Mouse (Mus musculus) myocyte (in vitro differentiated cells): Measurements from ENCODE around the gene Gm17651. TPM values are rescaled to one million over a fixed set of nuclear protein-coding genes. Genes with fewer than 3 reads are reported as not detected.

ENCODE experiments used
- H3K27me3 ChIP-seq: one replicate; pipeline ENCODE4 v1.6.1; 2011; ENCODE audit not compliant: control insufficient read depth, insufficient read depth, insufficient read length
- H3K36me3 ChIP-seq: one replicate; pipeline ENCODE4 v1.6.1; 2011; ENCODE audit not compliant: control insufficient read depth, insufficient read depth
- H3K4me2 ChIP-seq: one replicate; pipeline ENCODE4 v1.6.1; 2011; ENCODE audit warnings: low read depth, control low read depth
- H3K4me3 ChIP-seq: one replicate; pipeline ENCODE4 v1.5.1; 2011; ENCODE audit warnings: mild to moderate bottlenecking, control low read depth, moderate library complexity
- H3K79me2 ChIP-seq: one replicate; pipeline ENCODE4 v1.6.1; 2011; ENCODE audit not compliant: control insufficient read depth, insufficient read depth
- H3ac ChIP-seq: one replicate; pipeline ENCODE4 v1.6.1; 2011; ENCODE audit not compliant: control insufficient read depth, insufficient read length
- CEBPB ChIP-seq: IDR thresholded peaks from 2 replicates; pipeline ENCODE4 v1.6.1; 2011; ENCODE audit warnings: mild to moderate bottlenecking, moderate library complexity; ENCODE audit not compliant: poor library complexity, insufficient read depth, severe bottlenecking
- E2F4 ChIP-seq: IDR thresholded peaks from one replicate; pipeline ENCODE4 v1.6.1; 2011; ENCODE audit warnings: mild to moderate bottlenecking, control low read depth, moderate library complexity; ENCODE audit not compliant: insufficient read depth
- MAX ChIP-seq: IDR thresholded peaks from one replicate; pipeline ENCODE4 v1.6.1; 2011; ENCODE audit warnings: low read depth, mild to moderate bottlenecking, control low read depth
- MYOD1 ChIP-seq, 3 experiments: IDR thresholded peaks; one replicate each; pipeline ENCODE4 v1.6.1; 2011; ENCODE audit warnings: control low read depth in 2 of 3, low read depth in 2 of 3, mild to moderate bottlenecking in 2 of 3, moderate library complexity in 1 of 3; ENCODE audit not compliant: insufficient read length in 2 of 3, control insufficient read depth in 1 of 3
- MYOG ChIP-seq, 3 experiments: IDR thresholded peaks; one replicate each; pipeline ENCODE4 v1.6.1; 2011; ENCODE audit warnings: control low read depth in 2 of 3, low read depth in 2 of 3, mild to moderate bottlenecking in 2 of 3; ENCODE audit not compliant: insufficient read length in 2 of 3, control insufficient read depth in 1 of 3, insufficient read depth in 1 of 3
- POLR2A ChIP-seq: IDR thresholded peaks from one replicate; pipeline ENCODE4 v1.6.1; 2011; ENCODE audit warnings: low read depth, mild to moderate bottlenecking, control low read depth, moderate library complexity; ENCODE audit not compliant: insufficient read length
- POLR2AphosphoS2 ChIP-seq: IDR thresholded peaks from one replicate; pipeline ENCODE4 v1.6.1; 2011; ENCODE audit warnings: low read depth, control low read depth; ENCODE audit not compliant: insufficient read length
- REST ChIP-seq: IDR thresholded peaks from one replicate; pipeline ENCODE4 v1.6.1; 2011; ENCODE audit warnings: mild to moderate bottlenecking, control low read depth, moderate library complexity; ENCODE audit not compliant: insufficient read depth, insufficient read length
- SRF ChIP-seq: IDR thresholded peaks from one replicate; pipeline ENCODE4 v1.6.1; 2011; ENCODE audit warnings: low read depth; ENCODE audit not compliant: control insufficient read depth, insufficient read length
- TCF12 ChIP-seq: IDR thresholded peaks from one replicate; pipeline ENCODE4 v1.6.1; 2011; ENCODE audit warnings: mild to moderate bottlenecking, control low read depth; ENCODE audit not compliant: poor library complexity, insufficient read depth, severe bottlenecking
- TCF3 ChIP-seq: IDR thresholded peaks from one replicate; pipeline ENCODE4 v1.6.1; 2011; ENCODE audit warnings: low read depth, control low read depth; ENCODE audit not compliant: insufficient read length
- USF1 ChIP-seq: IDR thresholded peaks from one replicate; pipeline ENCODE4 v1.6.1; 2011; ENCODE audit warnings: low read depth, mild to moderate bottlenecking, control low read depth, moderate library complexity
- polyA plus RNA-seq: library from polyadenylated mRNA; unstranded; fragments of >200 nt; fragmentation: generic; extraction: Trizol; gene quantifications from one replicate; pipeline ENCODE4 v1.2.1, GENCODE M21; 2012; ENCODE audit warnings: missing spikeins

Gm17651 gene
- polyA plus RNA-seq, 1 experiment = not detected

GRCm38 (mm10) chr3:97706561-97706960 lies 32.1 kb upstream of the Gm17651 start:
- peaks cover 13% of the 10 kb centered on the region for H3K36me3 ChIP-seq
- H3K79me2 ChIP-seq = no peaks in the 10 kb centered on the region
- TF ChIP-seq POLR2A = no peak
- no peak for TF ChIP-seq SRF
- no peak for TF ChIP-seq CEBPB
- TF ChIP-seq MAX = no peak
- no peak for TF ChIP-seq MYOD1 (IDR thresholded peaks at IDR 0.05; ENCODE audit: control insufficient read depth in 1 of 3, insufficient read length in 2 of 3, low read depth in 2 of 3)
- no peak for TF ChIP-seq USF1
- no peak for TF ChIP-seq TCF3
- no peak for TF ChIP-seq POLR2AphosphoS2
- no peak overlapping the region for H3K4me2 ChIP-seq
- no peak overlapping the region for H3ac ChIP-seq
- H3K4me3 ChIP-seq = no peak overlapping the region
- H3K27me3 ChIP-seq = no peaks in the 10 kb centered on the region

GRCm38 (mm10) chr3:97705508-97705907 lies 31.0 kb upstream of the Gm17651 start:
- TF ChIP-seq MAX (no peak), POLR2A (no peak), MYOG (IDR thresholded peaks at IDR 0.05; ENCODE audit: control insufficient read depth in 1 of 3, insufficient read depth in 1 of 3, insufficient read length in 2 of 3, low read depth in 2 of 3) (no peak), CEBPB (no peak), TCF3 (no peak), E2F4 (no peak), POLR2AphosphoS2 (no peak), SRF (no peak), TCF12 (no peak), USF1 (no peak), REST (no peak), MYOD1 (IDR thresholded peaks at IDR 0.05; ENCODE audit: control insufficient read depth in 1 of 3, insufficient read length in 2 of 3, low read depth in 2 of 3) (no peak)
- H3K4me2 ChIP-seq = no peak overlapping the region
- H3K27me3 ChIP-seq = no peaks in the 10 kb centered on the region
- H3K79me2 ChIP-seq = no peaks in the 10 kb centered on the region
- no peak overlapping the region for H3K4me3 ChIP-seq
- no peak overlapping the region for H3ac ChIP-seq
- H3K36me3 ChIP-seq = peaks cover 10% of the 10 kb centered on the region

GRCm38 (mm10) chr3:97702448-97703080 lies 28.1 kb upstream of the Gm17651 start:
- no peak overlapping the region for H3K4me2 ChIP-seq
- H3K36me3 ChIP-seq = peaks cover 12% of the 10 kb centered on the region
- H3K27me3 ChIP-seq = no peaks in the 10 kb centered on the region
- H3ac ChIP-seq = no peak overlapping the region
- H3K79me2 ChIP-seq = no peaks in the 10 kb centered on the region
- no peak overlapping the region for H3K4me3 ChIP-seq
- TF ChIP-seq POLR2AphosphoS2 = no peak
- TF ChIP-seq CEBPB = no peak
- no peak for TF ChIP-seq USF1

- no peaks in the 10 kb centered on the region for H3K79me2 ChIP-seq
- TF ChIP-seq MAX = no peak
- no peak for TF ChIP-seq CEBPB
- no peak for TF ChIP-seq MYOG (IDR thresholded peaks at IDR 0.05; ENCODE audit: control insufficient read depth in 1 of 3, insufficient read depth in 1 of 3, insufficient read length in 2 of 3, low read depth in 2 of 3)
- no peak for TF ChIP-seq MYOD1 (IDR thresholded peaks at IDR 0.05; ENCODE audit: control insufficient read depth in 1 of 3, insufficient read length in 2 of 3, low read depth in 2 of 3)
- TF ChIP-seq REST = no peak
- no peak for TF ChIP-seq POLR2AphosphoS2
- no peak for TF ChIP-seq USF1
- no peak for TF ChIP-seq POLR2A
- no peak for TF ChIP-seq TCF12
- TF ChIP-seq SRF = no peak
- peaks cover 6% of the 10 kb centered on the region for H3K36me3 ChIP-seq
- H3K27me3 ChIP-seq = no peaks in the 10 kb centered on the region
- H3ac ChIP-seq = no peak overlapping the region
- H3K4me3 ChIP-seq = no peak overlapping the region
- H3K4me2 ChIP-seq = no peak overlapping the region
Measured at GRCm38 (mm10) chr3:97701198-97701597, 26.7 kb upstream of the Gm17651 start.

GRCm38 (mm10) chr3:97699061-97699460 lies 24.6 kb upstream of the Gm17651 start:
- Histone ChIP-seq H3ac (no peak overlapping the region), H3K27me3 (no peaks in the 10 kb centered on the region), H3K4me3 (no peak overlapping the region), H3K4me2 (no peak overlapping the region), H3K36me3 (peaks cover 13% of the 10 kb centered on the region), H3K79me2 (no peaks in the 10 kb centered on the region)
- TF ChIP-seq POLR2AphosphoS2 (no peak), TCF12 (no peak), CEBPB (no peak), MYOD1 (IDR thresholded peaks at IDR 0.05; ENCODE audit: control insufficient read depth in 1 of 3, insufficient read length in 2 of 3, low read depth in 2 of 3) (no peak), SRF (no peak), POLR2A (no peak)
